Mouse (Mus musculus) 3134 (cell line): ENCODE results near the gene Uvrag.

Source experiments
- DNase-seq: peaks from one replicate; pipeline ENCODE4 v3.0.0-alpha.2; 2011; ENCODE audit warnings: low spot score; ENCODE audit not compliant: insufficient read length; ENCODE audit errors: extremely low read depth

Gene Uvrag

GRCm38 (mm10) chr7:98863969-98864718 is 276.8 kb downstream of the Uvrag start:
- no peak for DNase-seq

GRCm38 (mm10) chr7:98862994-98863393 is 277.9 kb downstream of the Uvrag start:
- no peak for DNase-seq

DNA sequence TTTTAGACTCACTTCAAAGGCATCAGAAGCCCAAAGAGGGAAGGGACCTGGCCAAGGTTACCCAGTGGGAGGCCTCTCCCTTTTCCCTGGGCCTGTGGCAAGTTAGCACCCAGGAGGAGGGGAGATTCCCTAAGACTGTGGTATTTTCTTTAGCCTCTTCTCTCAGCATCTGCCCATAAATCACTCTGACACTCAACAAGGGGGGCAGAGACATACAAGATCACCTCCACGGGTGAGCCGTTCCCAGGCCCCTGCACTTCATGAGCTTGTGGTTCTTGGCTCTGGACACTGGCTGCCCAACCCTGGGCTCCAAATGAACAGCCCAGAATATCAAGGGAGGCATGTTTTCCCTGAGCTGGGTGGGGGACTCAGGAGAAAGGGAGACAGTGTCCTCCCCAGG is 279.9 kb downstream of the Uvrag start:
- no peak for DNase-seq

DNA sequence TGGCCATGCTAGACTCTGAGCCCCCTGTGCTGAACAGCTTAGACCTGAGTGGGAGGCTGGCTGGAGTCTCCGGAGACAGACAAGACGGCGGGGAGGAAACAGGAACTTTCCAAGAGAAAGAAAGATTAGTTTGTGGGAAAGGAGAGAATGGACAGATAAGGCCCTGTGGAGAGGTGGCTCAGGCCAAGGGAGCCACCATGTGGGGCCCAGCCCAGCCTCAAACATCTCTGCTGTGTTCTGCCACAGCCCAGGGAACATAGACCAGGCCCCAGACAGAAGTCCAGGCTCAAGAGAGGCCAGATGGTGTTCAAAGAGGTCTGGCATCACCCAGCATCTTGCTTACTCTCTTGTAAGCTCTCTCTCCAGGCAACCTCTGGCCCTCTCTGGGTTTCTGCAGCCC is 283.8 kb downstream of the Uvrag start:
- no peak for DNase-seq

DNA sequence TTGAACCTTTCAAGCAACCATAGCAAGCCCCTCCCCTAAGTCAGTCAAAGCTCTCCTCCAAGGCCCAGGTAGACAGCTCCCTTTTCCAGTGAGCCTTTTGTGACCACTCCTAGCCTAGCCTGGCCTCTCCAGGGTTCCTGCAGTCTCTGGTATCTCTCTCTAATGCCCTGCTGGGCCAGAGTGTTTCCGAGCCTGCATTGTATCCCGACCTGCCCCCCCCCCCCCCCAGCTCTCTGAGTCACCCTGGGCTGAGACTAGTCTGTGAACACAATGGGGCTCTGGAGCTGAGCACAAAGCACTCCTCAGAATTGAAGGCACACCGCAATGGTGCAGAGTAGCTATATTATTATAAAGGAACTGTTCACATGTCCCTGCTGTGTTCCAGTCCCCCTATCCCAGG is 284.8 kb downstream of the Uvrag start:
- no peak for DNase-seq

DNA sequence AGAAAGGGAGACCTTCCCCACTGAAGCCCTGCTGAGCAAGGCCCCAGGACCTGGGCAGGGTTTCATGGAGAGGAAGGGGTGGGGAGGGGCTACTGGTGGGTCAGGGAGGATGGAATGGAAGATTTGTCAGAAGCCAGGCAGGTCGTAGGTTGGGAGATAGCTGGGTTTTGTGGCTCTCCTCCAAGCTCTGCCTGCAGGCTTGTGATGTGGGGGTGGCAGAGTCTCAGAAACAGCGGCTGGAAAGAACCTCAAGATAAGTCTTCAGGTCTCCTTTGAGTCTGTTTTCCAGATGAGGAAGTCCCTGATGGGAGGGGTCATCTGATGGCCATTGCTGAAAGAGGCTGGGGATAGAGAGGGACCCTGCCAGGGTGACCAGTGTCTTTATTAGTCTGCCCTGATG is 285.6 kb downstream of the Uvrag start:
- no peak for DNase-seq

- no peak for DNase-seq
Measured at GRCm38 (mm10) chr7:98853806-98854205, 287.1 kb downstream of the Uvrag start.

DNA sequence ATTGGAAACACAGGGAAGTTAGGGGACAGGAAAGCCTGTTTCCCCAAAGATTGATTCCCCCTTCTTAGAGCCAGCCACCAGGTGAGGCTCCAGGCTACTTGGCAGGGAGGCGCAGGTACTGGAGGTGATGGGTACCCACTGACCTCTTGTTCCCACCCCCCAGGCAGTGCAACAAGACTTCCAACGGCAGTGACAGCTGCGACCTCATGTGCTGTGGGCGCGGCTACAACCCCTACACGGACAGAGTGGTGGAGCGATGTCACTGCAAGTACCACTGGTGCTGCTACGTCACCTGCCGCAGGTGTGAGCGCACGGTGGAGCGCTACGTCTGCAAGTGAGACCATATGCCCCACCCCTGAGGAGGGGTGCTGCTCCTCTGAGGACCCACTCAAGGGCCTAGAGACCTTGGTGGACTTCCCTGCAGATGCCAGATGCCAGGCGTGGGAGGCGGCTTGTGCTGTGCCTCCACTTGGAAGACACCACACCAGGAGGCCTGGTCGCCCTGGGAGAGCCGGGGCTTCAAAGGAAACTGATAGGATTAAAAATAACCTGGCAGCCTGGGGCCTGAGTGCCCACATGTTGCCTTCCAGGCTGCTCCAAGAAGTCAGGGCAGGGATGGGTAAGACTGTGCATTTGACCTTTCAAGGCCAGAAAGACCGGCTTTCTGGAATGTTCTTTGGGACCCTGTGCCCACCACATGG is 287.8 kb downstream of the Uvrag start:
- DNase-seq = no peak

DNA sequence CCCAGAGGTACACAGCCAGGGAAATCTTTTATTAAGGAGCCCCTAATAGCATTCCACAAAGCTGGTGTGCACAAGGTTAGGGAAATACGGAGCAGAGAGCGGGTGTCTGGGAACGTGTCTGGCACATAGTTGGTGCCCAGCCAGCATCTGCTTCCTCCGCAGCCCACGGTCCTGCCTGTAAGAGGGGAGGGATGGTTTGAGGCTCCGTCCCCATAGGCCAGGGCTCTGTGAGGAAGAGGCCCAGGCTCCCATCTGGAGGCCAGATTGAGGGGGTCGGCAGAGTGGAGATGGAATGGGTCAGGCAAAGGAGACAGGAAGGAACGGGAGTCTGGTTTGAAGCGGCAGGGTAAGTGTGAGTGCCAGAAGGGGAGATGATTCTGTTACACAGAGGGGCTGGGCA is 289.7 kb downstream of the Uvrag start:
- DNase-seq = no peak

GRCm38 (mm10) chr7:98850388-98850787 is 290.6 kb downstream of the Uvrag start:
- DNase-seq = no peak

GRCm38 (mm10) chr7:98848899-98849640 is 291.9 kb downstream of the Uvrag start:
- no peak for DNase-seq

GRCm38 (mm10) chr7:98843649-98844048 is 297.3 kb downstream of the Uvrag start:
- no peak for DNase-seq

DNA sequence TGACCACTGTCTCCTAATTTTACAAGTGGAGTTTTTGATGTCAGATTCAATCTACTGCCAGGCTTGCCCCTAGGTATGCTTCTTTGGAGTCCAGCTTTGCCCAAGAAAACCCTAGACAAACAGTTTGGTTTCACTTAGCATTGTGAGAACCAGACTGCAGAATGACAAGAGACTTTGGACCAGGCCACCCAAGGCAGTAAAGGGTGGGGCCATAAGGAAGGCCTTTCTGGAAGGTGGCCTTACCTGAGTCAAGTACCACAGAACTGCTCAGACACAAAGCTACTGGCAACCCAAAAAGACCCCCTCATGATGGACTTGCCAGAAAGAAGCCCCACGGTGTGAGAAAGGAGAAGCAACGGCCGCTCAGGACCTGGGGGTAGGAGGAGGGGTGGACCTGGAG is 297.9 kb downstream of the Uvrag start:
- no peak for DNase-seq

DNA sequence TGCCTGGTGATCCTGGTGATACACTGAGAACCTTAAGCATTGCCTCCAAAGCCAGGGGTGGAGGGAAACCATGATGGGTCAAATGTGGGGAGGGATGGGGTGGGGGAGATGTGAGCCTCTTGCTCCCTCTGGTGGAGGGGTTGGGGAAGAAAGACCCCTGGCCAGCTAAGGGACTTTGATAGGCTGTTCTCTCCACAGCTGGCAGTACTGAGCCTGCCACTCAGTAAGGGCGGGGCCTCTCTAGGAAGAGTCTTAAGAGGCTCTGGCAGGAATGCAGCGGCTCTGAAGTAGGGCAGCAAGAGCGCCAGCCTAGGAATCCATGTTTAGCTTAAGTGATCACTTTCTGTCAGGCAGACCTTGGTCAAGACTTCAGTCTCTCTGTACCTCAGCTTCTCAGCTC is 299.1 kb downstream of the Uvrag start:
- DNase-seq = no peak

GRCm38 (mm10) chr7:98840771-98841170 is 300.2 kb downstream of the Uvrag start:
- DNase-seq = no peak

DNA sequence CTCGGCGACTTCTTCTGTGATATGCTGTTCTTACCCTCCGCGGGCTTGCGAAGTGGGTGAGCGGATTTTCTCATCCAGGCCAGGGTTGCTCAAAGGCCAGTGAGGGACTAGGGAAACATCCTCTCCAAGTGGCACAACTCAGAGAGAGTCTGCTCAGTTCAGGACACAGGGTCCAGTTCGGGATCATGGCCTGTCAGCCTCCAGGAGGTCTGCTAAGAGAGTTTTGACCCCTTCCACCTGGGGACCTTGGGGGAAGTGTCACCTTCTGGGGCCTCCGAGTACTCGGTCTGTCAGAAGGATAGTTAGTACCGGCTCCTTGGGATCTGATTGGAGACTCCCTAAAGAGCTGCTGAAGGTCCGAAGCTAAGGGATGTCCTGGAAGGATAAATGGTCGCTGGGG is 301.6 kb downstream of the Uvrag start:
- no peak for DNase-seq

GRCm38 (mm10) chr7:98838729-98839141 is 302.2 kb downstream of the Uvrag start:
- no peak for DNase-seq

GRCm38 (mm10) chr7:98837901-98838300 is 303.0 kb downstream of the Uvrag start:
- peak; percentile 67 for DNase-seq

GRCm38 (mm10) chr7:98836646-98837045 is 304.3 kb downstream of the Uvrag start:
- no peak for DNase-seq

- DNase-seq = no peak
Measured at GRCm38 (mm10) chr7:98835519-98836441, 305.2 kb downstream of the Uvrag start.
